Mouse (Mus musculus): Measurements from ENCODE around the gene Vdr.

The Vdr gene

DNA sequence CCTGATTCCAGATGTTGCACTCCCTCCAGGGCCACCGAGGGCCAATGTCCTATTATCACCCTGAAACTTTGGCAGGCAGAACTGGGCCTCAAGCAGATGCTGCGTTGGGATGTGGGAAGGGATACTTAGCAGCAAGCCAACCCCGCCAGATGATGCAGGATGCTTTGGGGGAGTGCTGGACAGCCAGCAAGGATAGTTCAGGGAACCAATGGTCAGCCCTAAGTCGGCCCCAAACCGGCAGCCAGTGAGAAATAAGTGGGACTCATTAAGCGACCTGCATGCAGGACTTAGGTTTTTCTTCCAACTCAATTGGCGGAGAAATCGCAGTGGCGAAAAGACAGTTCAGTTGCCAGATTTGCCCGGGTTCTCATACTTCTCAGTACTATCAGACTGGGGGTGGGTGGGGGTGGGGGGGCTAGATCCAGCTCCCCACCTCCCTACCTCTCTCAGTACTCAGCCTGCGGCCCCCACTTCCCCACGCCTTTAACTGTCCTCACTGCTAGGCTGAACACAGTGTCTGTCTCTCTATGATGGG is 80.1 kb downstream of the Vdr start:
- DNase-seq (ENCODE audit: low read depth, low spot score), result no peak

- no peak for DNase-seq (ENCODE audit: low read depth, low spot score)
Observed at GRCm38 (mm10) chr15:97829432-97829831, 81.0 kb downstream of the Vdr start.

GRCm38 (mm10) chr15:97828901-97829338 is 81.5 kb downstream of the Vdr start:
- no peak for DNase-seq (ENCODE audit: low read depth, low spot score)

DNA sequence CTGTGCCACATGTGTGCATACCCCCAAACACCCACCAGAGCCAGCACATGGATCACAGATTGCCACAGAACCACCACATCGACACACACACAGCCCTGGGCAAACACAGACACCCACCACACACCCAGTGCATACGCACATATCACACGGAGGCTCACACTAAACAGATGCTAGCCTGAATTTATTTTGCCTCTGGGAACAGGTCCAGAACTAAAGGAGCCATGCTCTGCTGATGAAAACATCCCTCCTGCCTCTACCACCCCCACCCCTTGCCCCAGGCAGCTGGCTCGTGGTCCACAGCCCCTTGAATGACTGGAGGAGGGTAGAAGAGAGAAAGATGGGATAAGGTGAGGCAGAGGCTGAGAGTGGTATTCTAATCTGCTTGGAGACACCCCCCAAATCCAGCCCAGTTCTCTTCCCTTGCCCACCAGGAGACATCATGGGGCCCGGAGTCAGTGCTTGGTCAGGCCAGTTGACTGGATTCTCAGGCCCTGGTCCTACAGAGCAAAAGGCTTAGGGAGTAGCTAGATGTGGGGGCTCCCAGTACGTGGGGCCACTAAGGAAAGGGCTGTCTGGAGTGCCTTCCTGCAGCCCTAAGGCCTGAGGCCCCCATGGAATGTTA is 82.1 kb downstream of the Vdr start:
- peak; percentile 76 for DNase-seq (ENCODE audit: low read depth, low spot score)

GRCm38 (mm10) chr15:97827401-97827800 is 83.0 kb downstream of the Vdr start:
- no peak for DNase-seq (ENCODE audit: low read depth, low spot score)

DNA sequence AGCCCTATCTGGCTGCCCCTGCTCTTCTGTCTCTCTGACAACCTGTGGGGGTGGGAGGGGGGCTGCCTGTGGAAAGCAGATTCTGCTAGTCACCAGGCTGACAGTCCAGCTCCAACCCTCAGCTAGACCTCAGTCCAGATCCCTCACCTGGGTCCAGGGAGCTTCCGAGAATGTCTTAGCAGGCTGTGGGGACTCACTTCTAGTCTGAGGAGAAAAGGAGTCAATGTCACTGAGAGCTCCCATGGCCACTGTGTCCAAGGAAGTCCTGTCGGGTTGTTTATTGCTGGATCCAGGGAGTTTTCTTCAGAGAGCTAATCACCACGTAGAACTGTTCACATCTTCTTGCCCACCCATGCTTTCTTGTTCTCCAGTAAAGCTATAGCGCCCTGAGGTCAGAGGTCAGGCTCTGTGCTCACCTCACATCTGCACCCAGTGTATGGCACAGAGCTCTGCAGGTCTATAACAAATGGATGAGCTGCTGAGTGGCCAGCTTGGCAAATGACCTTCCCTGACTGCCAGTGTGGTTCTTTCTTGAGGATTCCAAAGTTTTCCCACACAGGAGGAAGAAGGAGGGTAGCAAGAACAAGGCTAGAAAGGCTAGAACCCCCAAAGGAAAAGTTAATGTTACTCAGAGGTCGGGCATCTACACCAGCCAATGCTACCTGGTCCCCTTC is 83.7 kb downstream of the Vdr start:
- no peak for DNase-seq (ENCODE audit: low read depth, low spot score)

- DNase-seq (ENCODE audit: low read depth, low spot score), result no peak
Observed at GRCm38 (mm10) chr15:97825941-97826587, 84.4 kb downstream of the Vdr start.

DNA sequence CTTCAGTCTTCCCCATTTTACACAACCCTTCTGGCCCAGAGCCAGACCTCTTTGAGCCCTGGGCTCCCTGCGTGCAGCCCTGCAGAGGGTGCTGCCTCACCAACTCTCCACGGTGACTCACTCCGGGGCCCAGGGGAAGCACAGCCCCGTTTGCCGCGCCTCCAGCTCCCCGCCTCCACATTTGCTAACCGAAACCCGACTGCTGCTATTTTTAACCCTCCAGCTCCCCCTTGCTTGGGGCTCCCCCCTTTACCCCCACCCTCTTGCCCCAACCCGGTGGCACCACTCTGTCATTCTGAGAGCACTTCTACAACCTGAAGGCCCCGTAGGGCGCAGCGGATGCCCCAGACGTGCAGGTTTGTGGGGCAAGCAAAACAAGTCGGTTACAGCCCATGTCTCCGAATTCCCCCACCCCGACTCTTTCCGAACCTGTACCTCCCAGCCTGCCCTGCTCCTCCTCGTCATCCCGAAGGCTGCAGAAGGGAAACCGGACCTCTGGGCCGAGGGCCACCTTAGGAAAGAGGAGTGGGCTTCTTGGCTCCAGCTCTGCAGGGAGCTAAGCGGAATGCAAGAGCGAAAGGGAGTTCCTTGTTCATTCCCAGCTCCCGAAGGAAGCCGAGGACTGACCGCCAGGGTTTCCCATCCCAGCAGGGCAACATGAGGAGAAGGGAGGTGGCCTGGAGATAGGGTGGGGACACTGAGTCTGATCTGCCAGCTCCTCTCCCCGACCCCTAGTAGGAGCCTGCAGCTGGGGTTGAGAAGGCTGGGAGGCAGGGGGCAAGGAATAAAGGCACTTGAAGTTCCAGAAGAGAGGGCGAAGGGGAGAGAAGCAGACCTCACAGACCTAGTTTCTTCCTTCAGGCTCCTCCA is 85.1 kb downstream of the Vdr start:
- peak; percentile 65 for DNase-seq (ENCODE audit: low read depth, low spot score)

DNA sequence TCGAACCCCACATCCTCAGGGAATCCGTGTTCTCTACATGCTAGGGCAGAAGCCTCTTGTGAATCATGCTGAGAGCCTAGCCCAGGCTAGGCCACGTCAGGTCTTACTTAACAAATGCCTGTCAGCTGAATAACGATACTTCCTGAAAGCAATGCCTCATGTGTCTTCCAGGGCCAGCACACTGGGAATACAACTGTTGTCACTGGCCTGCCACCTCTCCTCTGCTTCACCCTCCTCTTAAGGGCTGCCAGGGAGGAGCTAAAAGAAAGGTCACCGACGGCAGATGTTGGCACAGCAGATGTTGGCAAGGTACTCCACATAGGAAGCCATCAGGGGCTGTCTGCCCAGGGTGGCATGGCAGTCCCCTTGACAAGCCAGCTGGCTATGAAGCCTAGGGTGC is 86.4 kb downstream of the Vdr start:
- no peak for DNase-seq (ENCODE audit: low read depth, low spot score)

DNA sequence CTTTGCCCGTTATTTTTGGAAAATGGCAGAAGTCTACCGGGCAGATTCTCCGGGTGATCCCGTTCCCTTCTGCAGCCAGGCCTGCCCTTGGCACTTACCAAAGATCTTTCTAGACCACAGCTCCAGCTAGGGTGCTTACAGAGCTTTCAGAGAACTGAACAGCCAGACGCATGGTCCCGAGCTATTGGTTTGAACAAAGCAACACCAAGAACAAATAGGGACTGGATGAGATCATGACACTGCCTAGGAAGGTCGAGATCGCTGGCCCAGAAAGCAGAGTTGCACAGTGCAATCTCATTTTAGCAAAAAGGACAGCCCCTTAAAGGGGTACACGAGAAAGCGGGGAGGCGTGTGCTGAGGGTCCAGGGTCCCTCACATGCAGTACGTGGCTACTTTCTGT is 87.0 kb downstream of the Vdr start:
- no peak for DNase-seq (ENCODE audit: low read depth, low spot score)

DNA sequence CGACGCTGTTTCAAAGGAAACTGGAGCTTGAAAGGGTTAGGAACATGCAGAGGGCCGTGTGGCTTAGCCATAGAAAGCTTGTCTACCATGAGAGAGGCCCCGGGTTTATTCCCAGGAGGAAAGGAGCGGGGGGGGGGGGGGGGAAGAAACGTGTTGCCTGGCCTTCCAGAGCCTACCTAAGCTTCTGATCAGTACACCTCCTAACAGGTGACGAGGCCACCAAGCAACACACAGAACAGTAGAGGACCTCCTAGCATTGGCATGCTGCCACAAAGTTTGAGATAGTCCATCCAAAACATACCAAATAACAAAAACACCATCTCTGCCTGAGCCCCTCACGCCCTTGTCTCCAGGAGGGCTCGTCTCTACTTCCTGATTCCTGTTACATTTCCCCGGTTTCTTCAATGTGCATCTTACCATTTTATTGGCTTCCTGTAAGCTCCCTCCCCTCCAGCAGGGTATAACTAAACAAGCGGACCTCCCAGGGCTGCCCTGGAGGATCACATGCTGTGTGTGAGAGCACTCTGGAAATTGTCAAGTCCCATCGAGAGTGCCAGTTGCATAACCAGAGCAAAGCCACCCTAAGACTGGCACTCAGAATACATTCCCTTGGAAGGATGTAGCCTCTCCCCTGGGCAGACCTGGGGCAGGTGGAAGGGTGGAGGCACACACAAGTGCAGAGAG is 87.7 kb downstream of the Vdr start:
- DNase-seq (ENCODE audit: low read depth, low spot score), result no peak

- no peak for DNase-seq (ENCODE audit: low read depth, low spot score)
Observed at GRCm38 (mm10) chr15:97821983-97822363, 88.5 kb downstream of the Vdr start.

- DNase-seq (ENCODE audit: low read depth, low spot score), result no peak
Observed at GRCm38 (mm10) chr15:97821321-97821982, 89.0 kb downstream of the Vdr start.

DNA sequence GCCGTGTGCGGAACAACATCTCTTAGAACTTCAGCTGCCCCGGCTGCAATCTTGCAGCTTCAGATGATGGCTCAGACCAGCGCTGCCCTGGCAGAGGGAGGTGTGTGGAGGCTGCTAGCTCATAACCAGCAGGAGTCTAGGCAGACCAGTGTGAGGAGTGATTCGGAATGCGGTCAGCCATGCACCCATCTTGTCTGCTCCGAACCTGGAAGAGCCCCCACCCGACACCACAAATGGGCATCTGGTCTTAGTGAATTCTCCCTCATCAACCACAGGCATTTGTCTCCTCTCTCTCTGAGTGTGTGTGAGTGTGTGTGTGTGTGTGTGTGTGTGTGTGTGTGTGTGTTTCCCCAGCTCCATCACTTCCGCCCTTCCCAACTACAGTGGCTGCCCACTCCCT is 90.5 kb downstream of the Vdr start:
- no peak for DNase-seq (ENCODE audit: low read depth, low spot score)

GRCm38 (mm10) chr15:97816199-97816994 is 94.0 kb downstream of the Vdr start:
- no peak for DNase-seq (ENCODE audit: low read depth, low spot score)

DNA sequence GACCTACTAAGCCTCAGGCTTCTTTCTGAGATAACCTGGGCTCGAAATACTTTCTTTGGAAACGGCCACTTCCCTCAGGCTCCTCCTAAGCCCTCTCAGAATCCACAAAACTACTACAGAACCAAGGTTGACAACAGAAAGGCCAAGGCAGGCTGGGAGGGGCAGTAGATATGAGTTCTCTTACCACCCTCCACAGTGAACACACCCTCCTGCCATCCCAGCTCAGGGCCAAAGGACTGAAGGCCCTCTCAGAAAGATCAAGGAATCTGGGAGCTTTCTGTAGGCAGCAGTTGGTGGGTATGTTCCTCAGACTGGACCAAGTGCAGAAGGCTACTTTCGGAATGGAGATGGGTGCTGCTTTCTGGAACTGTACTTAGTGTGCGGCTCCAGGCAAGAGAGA is 95.2 kb downstream of the Vdr start:
- no peak for DNase-seq (ENCODE audit: low read depth, low spot score)

GRCm38 (mm10) chr15:97814703-97815102 is 95.7 kb downstream of the Vdr start:
- DNase-seq (ENCODE audit: low read depth, low spot score), result no peak

DNA sequence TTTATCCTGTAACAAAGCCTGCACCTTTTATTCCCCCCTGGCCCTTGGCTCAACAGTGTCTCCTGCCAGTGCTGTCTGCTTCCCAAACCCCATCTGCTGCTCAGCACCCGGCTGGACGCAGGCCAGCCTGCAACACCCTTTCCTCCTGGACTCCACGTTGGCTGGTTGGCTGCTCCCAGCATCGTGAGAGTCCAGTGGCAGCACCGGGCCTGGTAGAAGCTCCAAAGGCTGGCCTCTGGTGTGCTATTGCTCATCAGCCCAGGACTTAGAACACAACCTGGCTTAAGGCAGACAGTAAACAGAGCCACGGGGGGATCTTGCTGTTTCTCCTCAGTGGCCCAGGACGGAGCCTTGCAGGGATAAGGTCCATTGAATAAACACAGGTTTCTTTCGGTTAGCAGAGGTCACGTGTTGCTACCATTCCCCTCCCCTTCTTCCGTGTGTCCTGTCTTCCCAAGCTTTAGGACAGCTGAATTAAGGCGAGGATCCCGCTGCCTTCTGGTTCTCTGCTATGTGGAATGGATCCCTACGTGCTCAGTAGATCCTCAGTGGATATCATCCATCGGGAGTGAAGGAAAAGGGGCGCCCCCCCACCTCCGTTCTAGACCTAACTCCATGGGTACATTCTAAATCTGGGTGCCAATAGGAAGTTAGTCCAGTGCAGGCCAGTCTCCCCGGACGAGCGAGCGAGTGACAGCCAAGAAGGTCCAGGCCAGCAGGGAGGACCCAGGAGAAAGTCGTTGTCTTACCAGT is 96.8 kb downstream of the Vdr start:
- no peak for DNase-seq (ENCODE audit: low read depth, low spot score)

- DNase-seq (ENCODE audit: low read depth, low spot score), result no peak
Observed at GRCm38 (mm10) chr15:97812875-97813274, 97.6 kb downstream of the Vdr start.
